7 mouse cellular contexts compared by ENCODE assay signal in the genomic region with DNA sequence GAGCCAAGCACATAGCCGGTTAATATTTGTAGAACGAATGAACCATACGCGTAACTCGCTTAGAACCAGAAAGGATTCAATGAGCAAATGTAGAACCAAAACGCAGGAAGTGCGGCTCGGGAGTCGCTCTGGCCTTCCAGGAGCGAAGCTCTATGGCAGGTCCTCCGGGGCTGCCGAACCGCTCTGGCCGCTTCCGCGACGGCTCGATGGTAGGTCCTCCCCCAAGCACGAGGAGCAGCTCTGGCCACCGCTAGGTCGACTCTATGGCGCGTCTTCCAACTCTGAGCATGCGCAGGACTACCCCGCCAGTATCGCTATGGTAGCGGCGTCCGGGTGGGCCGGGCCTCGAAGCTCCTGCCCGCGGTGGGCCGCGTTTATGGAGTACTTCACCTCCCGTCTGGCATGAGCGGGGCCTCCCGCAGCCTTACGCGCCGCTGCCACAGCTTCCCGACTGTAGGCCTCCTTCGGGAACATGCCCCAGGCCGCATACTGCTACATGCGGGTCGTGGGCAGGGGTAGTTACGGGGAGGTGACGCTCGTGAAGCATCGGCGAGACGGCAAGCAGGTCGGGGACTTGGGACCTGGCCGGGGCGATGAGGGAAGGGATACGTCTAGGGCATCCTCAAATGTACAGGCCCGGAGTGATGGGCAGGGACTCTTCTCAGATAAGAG. TPM values are rescaled to one million over a fixed set of nuclear protein-coding genes. Genes with fewer than 3 reads are reported as not detected.
A peak's percentile ranks its signal among the peaks of the same experiment; 100 is the strongest.
DNase-seq lines count a peak whose midpoint lies in the region; ATAC-seq lines count a peak whose summit lies in the region.

A gene (plus strand): TSS at position 224 of the 672 bp plus-strand sequence.

- WGBS in embryonic facial prominence, embryonic 11.5 days = under 1% methylated on average over 57 of the region's 57 CpGs
- WGBS in limb, embryonic 10.5 days = under 1% methylated on average over 57 of the region's 57 CpGs
- WGBS in midbrain, embryonic 13.5 days = under 1% methylated on average over 57 of the region's 57 CpGs

- H3K27ac ChIP-seq in embryonic facial prominence, embryonic 11.5 days (replicated peaks; ENCODE audit: low read depth, low read length) = no peak within 1 kb of the TSS
- H3K27ac ChIP-seq in limb, embryonic 10.5 days = peak within 1 kb of the TSS; percentile 89
- peak within 1 kb of the TSS; percentile 72 for H3K27ac ChIP-seq in midbrain, embryonic 13.5 days

- H3K9ac ChIP-seq in embryonic facial prominence, embryonic 11.5 days (replicated peaks; ENCODE audit: low read length) = peak within 1 kb of the TSS; percentile 87
- H3K9ac ChIP-seq in midbrain, embryonic 13.5 days (replicated peaks) = peak within 1 kb of the TSS; percentile 88

- ATAC-seq in embryonic facial prominence, embryonic 11.5 days (replicated peaks; ENCODE audit: insufficient number of reproducible peaks, low FRiP score, low TSS enrichment, low read depth) = peak; percentile 99
- peak; percentile 97 for ATAC-seq in granulocyte monocyte progenitor cell, adult 5-6 weeks (replicated peaks; ENCODE audit: poor library complexity, severe bottlenecking)
- ATAC-seq in midbrain, embryonic 13.5 days = peak; percentile 100

- no peaks in the 10 kb centered on the region for H3K36me3 ChIP-seq in embryonic facial prominence, embryonic 11.5 days (replicated peaks; ENCODE audit: control insufficient read depth, insufficient read depth, low read depth, low read length)
- H3K36me3 ChIP-seq in limb, embryonic 10.5 days = peaks cover 13% of the 10 kb centered on the region
- H3K36me3 ChIP-seq in midbrain, embryonic 13.5 days = peaks cover 16% of the 10 kb centered on the region

- H3K9me3 ChIP-seq in embryonic facial prominence, embryonic 11.5 days (replicated peaks; ENCODE audit: control insufficient read depth, low read length) = no peaks in the 10 kb centered on the region
- H3K9me3 ChIP-seq in limb, embryonic 10.5 days (replicated peaks) = no peaks in the 10 kb centered on the region
- no peaks in the 10 kb centered on the region for H3K9me3 ChIP-seq in midbrain, embryonic 13.5 days

- H3K4me1 ChIP-seq in embryonic facial prominence, embryonic 11.5 days (ENCODE audit: control insufficient read depth, insufficient read depth, low read length) = no peaks in the 10 kb centered on the region
- H3K4me1 ChIP-seq in limb, embryonic 10.5 days = peaks cover 10% of the 10 kb centered on the region
- peaks cover 12% of the 10 kb centered on the region for H3K4me1 ChIP-seq in midbrain, embryonic 13.5 days (replicated peaks)

- no peaks in the 10 kb centered on the region for H3K27me3 ChIP-seq in embryonic facial prominence, embryonic 11.5 days (ENCODE audit: control insufficient read depth, insufficient read depth, low read length)
- no peaks in the 10 kb centered on the region for H3K27me3 ChIP-seq in limb, embryonic 10.5 days (ENCODE audit: low read depth, poor library complexity, severe bottlenecking)
- H3K27me3 ChIP-seq in midbrain, embryonic 13.5 days = no peaks in the 10 kb centered on the region

- peak within 1 kb of the TSS; percentile 49 for H3K4me2 ChIP-seq in embryonic facial prominence, embryonic 11.5 days (ENCODE audit: low read depth, low read length)
- peak within 1 kb of the TSS; percentile 74 for H3K4me2 ChIP-seq in midbrain, embryonic 13.5 days (replicated peaks)

- H3K4me3 ChIP-seq in embryonic facial prominence, embryonic 11.5 days (ENCODE audit: low read depth, low read length) = peak within 1 kb of the TSS; percentile 75
- peak within 1 kb of the TSS; percentile 85 for H3K4me3 ChIP-seq in limb, embryonic 10.5 days
- H3K4me3 ChIP-seq in midbrain, embryonic 13.5 days (replicated peaks) = peak within 1 kb of the TSS; percentile 68

- peak; percentile 98 for DNase-seq in adrenal gland, postnatal 14 days
- DNase-seq in embryonic facial prominence, embryonic 11.5 days (ENCODE audit: low spot score) = peak; percentile 98
- DNase-seq in kidney, adult 11 months = peak; percentile 97
- DNase-seq in limb, embryonic 10.5 days (ENCODE audit: low spot score) = peak; percentile 97
- peak; percentile 87 for DNase-seq in spleen, adult 12 weeks (ENCODE audit: low spot score)

RNA-seq across cellular contexts. Expression of the gene that starts here (rescaled TPM):
- total RNA-seq in adrenal gland, postnatal 14 days (2021) = 9.4 and 12.0 TPM in 2 replicates
- 14.0 and 14.6 TPM in 2 replicates for polyA plus RNA-seq in embryonic facial prominence, embryonic 11.5 days (2014; fragmentation: Nextera tagmentation; extraction: Ambion mirVana)
- 7.8 and 12.9 TPM in 2 replicates for total RNA-seq in granulocyte monocyte progenitor cell, adult 5-6 weeks (2014; fragmentation: Nextera tagmentation)
- 11.5 and 16.3 TPM in 2 replicates for total RNA-seq in granulocyte monocyte progenitor cell, adult 5-6 weeks (2017)
- polyA plus RNA-seq in limb, embryonic 10.5 days (2016; fragmentation: Nextera tagmentation; extraction: Ambion mirVana) = 19.7 and 19.8 TPM in 2 replicates
- 20.0 and 20.3 TPM in 2 replicates for polyA plus RNA-seq in midbrain, embryonic 13.5 days (2015; fragmentation: Nextera tagmentation; extraction: Ambion mirVana)
